Mouse (Mus musculus): ENCODE measurements at regions not wholly inside any gene's neighbourhood (a gene's known extent, or its start where the extent isn't known, plus 50 kb on each side); places are given as distances from the start of the nearest gene placed in this dataset.

GRCm38 (mm10) chr1:42261031-42261430 lies 434.5 kb upstream of the Pou3f3 start:
- DNase-seq (ENCODE audit: extremely low spot score, low read depth, low spot score): no peak

GRCm38 (mm10) chr1:42261800-42262199 lies 433.8 kb upstream of the Pou3f3 start:
- DNase-seq (ENCODE audit: extremely low spot score, low read depth, low spot score): no peak

GRCm38 (mm10) chr1:42262606-42263005 lies 433.0 kb upstream of the Pou3f3 start:
- DNase-seq (ENCODE audit: extremely low spot score, low read depth, low spot score): no peak

DNA sequence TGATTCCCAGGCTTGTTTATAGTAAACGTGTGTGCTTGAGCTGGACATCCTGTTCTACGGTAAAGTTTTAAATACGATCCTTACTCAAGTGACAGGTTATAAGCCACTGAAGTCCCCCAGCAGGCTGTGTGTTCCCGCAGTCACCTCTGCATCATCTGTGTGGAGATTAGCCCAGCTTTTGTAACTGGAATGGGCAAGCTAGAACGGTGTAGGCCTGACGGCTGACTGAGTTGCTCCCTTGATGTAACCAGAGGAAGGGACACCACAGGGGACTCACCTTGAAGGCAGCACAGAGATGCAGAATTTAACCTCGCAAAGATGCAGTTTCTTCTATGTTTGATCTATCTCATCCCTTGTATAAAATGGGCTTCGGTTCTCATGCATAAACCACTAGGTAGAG lies 418.4 kb upstream of the Pou3f3 start:
- no peak for DNase-seq (ENCODE audit: extremely low spot score, low read depth, low spot score)

- no peak for DNase-seq (ENCODE audit: extremely low spot score, low read depth, low spot score)
Observed at GRCm38 (mm10) chr1:42295841-42296240, 399.7 kb upstream of the Pou3f3 start.

DNA sequence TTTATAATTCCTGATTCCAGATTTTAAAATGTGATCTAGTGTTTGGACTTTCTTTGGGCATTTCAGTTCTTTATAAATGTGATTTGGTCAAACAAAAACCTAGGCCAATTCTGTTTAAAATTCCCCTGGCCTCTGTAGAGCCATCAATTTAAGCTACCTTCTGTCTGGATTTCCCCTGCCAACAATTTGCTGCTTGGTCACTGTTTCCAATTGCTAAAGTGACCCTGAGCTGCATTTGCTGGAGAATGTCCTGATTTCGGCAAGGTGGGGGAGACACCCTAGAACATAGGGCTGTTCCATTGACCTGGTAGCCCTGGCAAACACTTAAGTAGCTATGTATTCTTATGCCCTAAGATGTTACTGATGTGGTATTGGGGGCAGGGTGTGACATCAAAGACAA lies 386.3 kb upstream of the Pou3f3 start:
- no peak for DNase-seq (ENCODE audit: extremely low spot score, low read depth, low spot score)

- DNase-seq (ENCODE audit: extremely low spot score, low read depth, low spot score): no peak
Observed at GRCm38 (mm10) chr1:42313494-42313893, 382.1 kb upstream of the Pou3f3 start.

DNA sequence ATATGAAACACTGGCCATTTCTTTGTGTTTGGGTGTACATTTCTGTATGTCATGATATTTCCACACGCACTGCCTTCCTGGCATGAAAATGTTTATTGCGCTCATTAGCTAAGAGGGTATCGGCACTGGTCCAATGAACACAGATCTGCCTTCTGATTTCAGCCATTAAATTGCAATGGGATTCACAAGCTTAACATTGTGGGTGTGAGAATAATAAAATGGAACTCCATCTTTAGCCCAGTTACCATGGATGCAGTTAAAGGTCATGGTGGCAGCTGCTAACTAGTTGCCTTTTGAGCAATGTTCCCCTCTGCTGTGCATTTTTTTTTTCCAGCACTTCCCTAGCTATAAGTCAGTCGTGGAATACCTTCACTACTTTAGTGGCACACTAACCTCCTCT lies 343.7 kb upstream of the Pou3f3 start:
- DNase-seq (ENCODE audit: extremely low spot score, low read depth, low spot score): no peak

- no peak for DNase-seq (ENCODE audit: extremely low spot score, low read depth, low spot score)
Observed at GRCm38 (mm10) chr1:42352389-42352788, 343.2 kb upstream of the Pou3f3 start.

- DNase-seq (ENCODE audit: extremely low spot score, low read depth, low spot score): no peak
Observed at GRCm38 (mm10) chr1:42353096-42353495, 342.5 kb upstream of the Pou3f3 start.

- DNase-seq (ENCODE audit: extremely low spot score, low read depth, low spot score): no peak
Observed at GRCm38 (mm10) chr1:42354020-42354419, 341.5 kb upstream of the Pou3f3 start.

GRCm38 (mm10) chr1:42362438-42362837 lies 333.1 kb upstream of the Pou3f3 start:
- no peak for DNase-seq (ENCODE audit: extremely low spot score, low read depth, low spot score)

DNA sequence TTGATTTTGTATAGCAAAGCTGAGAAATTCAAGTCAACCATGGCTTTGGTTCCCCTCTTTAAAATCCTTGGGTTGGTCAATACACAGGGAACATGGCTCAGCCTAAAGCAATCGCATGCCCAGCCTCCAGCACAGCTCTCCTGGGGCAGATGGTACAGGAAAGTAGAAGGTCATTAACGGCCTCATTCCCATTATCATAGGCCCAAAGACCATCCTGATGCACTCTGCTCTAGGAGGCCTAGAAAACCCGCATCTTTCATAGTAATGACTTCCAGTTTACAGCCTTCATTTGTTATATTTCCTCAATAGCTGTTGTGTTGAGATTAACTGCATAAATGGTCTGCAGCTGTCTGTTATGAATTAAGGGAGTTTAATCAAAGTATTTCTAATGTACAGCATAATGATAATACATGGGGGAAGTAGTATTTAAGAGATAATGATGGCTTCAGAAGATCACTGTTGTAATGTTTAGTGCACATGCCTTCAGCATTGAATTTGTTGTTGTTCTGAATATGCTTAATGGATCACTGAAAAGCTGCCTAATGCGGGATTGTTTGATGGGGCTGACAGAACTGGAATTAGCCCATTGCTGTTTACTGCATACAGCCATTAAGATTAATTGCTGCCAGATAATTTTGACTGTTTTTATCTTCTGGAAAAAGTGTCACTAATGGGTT lies 329.8 kb upstream of the Pou3f3 start:
- no peak for DNase-seq (ENCODE audit: extremely low spot score, low read depth, low spot score)

- no peak for DNase-seq (ENCODE audit: extremely low spot score, low read depth, low spot score)
Observed at GRCm38 (mm10) chr1:42387919-42388684, 307.5 kb upstream of the Pou3f3 start.

DNA sequence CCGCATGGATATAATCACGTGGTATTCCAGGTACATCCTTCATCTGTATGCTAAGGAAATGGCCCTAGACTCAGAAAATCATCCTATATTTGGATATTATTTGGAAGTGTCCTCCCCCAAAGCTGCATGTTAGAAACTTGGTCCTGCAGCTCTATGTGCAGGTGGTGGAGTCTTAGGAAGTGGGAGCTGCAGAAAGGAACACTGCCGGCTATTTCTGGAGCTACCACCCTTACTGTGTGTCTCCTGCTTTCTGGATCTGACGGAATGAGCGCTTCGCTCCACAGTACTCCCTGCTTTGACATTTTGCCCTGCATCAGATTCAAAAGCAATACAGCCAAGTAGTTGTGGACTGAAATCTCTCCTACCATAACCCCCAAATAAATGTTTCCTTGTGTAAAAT lies 306.8 kb upstream of the Pou3f3 start:
- DNase-seq (ENCODE audit: extremely low spot score, low read depth, low spot score): no peak

DNA sequence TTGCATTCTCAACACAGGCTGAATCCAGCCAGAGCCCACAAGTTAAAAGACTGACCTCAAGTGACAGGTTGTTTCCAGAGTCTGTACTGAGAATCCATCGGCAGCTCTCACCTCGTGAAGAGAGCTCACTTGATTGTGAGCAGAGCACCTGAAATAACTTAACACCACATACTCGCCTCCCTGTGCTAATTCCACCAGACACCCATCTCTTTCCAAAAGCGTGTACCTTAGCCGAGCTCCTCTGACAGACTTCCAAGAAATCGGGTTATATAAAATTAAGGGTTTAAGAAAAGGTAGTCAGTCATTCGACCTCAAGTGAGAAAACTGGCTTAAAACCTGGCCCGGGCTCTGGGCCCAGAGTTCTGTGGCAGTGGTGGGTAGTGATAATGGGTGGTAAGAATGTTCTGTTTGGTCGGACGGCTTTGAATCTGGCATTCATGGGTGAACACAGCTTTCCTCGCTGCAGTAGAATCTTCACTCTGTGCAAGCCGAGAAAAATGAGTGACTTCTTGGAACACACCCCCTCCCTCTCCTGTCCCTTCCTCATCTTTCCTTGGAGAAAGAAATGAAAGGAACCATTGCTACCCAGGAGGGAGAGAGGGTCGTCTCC lies 299.8 kb upstream of the Pou3f3 start:
- DNase-seq (ENCODE audit: extremely low spot score, low read depth, low spot score): no peak

DNA sequence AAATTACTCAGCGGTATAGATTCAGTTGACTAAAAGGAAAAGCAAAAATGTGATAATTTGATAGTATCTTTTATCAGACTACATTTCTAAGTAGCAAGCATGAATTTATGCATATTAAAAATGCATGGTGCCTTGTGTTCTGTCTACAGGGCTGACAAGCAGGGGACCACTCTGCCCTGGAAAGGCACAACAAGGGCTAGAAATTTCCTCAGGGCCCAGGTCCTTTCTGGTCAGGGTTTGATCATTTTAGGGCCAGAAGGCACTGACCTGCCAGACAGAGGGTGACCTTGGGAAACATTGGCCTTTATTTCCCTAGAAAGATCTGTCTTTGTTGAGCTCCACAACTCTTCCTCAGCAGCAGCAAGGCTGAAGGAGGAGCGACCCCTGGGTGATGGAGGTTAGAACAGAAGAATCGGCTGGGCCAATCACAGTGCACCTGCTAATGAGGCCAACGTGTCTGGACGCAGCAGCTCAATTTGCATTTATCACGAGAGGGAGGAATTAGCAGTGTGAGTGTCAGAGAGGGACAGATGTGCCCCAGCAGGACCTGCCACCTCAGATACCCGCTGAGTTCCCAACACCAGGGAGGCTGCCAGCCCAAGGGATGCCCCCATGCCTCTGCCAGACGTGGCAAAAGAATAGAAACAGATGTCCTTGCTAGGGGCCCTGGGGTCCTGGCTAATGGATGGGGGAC lies 297.0 kb upstream of the Pou3f3 start:
- DNase-seq (ENCODE audit: extremely low spot score, low read depth, low spot score): no peak

- no peak for DNase-seq (ENCODE audit: extremely low spot score, low read depth, low spot score)
Observed at GRCm38 (mm10) chr1:42415817-42416538, 279.6 kb upstream of the Pou3f3 start.

- no peak for DNase-seq (ENCODE audit: extremely low spot score, low read depth, low spot score)
Observed at GRCm38 (mm10) chr1:42416539-42417218, 278.9 kb upstream of the Pou3f3 start.

DNA sequence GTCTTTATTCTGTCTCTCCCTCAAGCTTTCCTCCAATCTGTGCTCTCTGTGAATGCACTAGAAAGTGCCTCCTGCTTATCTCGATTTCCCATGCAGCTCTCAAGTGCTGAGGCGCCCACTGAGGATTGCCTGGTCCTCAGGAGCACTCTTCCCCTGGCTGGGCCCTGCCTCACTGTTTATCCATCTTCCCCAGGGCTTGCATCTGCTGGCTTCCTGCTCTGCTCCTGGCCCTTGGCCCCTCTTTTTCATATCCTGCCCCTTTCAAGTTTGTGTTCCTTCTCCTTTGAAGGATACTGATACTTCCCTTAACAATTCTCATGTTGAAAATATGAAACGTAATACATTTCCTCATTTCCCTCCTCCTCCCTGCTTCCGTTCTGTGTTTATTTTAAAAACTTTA lies 277.8 kb upstream of the Pou3f3 start:
- no peak for DNase-seq (ENCODE audit: extremely low spot score, low read depth, low spot score)

All from hindlimb bud, embryonic 11.5 days (tissue).